Mouse (Mus musculus) frontal cortex, adult (tissue): ENCODE measurements around the gene Kcnmb4.
A peak's percentile ranks its signal among the peaks of the same experiment; 100 is the strongest.

Experiments used
- ATAC-seq: cut with Nextera tagmentation; 2 replicates; pipeline ENCODE4 v1.9.2; 2017; ENCODE audit warnings: mild to moderate bottlenecking, moderate library complexity, mixed read lengths; ENCODE audit not compliant: low TSS enrichment

Gene Kcnmb4

GRCm38 (mm10) chr10:116473759-116474549 is at the start of gene Kcnmb4:
Gene Kcnmb4 (minus strand): TSS chr10:116473878.
- peak; percentile 60 for ATAC-seq

- ATAC-seq: no peak
Measured at GRCm38 (mm10) chr10:116519588-116519987, 45.9 kb upstream of the Kcnmb4 start.

- ATAC-seq: no peak
Measured at GRCm38 (mm10) chr10:116515590-116515989, 41.9 kb upstream of the Kcnmb4 start.

- no peak for ATAC-seq
Measured at GRCm38 (mm10) chr10:116515158-116515557, 41.5 kb upstream of the Kcnmb4 start.

GRCm38 (mm10) chr10:116513254-116513635 is 39.6 kb upstream of the Kcnmb4 start:
- no peak for ATAC-seq

GRCm38 (mm10) chr10:116512521-116513253 is 39.0 kb upstream of the Kcnmb4 start:
- ATAC-seq: no peak

- ATAC-seq: no peak
Measured at GRCm38 (mm10) chr10:116505303-116506014, 31.8 kb upstream of the Kcnmb4 start.

- no peak for ATAC-seq
Measured at GRCm38 (mm10) chr10:116492768-116493167, 19.1 kb upstream of the Kcnmb4 start.

- peak; percentile 87 for ATAC-seq
Measured at GRCm38 (mm10) chr10:116486895-116487747, 13.4 kb upstream of the Kcnmb4 start.

- ATAC-seq: no peak
Measured at GRCm38 (mm10) chr10:116481917-116482316, 8.2 kb upstream of the Kcnmb4 start.

- no peak for ATAC-seq
Measured at GRCm38 (mm10) chr10:116480988-116481387, 7.3 kb upstream of the Kcnmb4 start.

GRCm38 (mm10) chr10:116476559-116476958 is 2.9 kb upstream of the Kcnmb4 start:
- no peak for ATAC-seq

- ATAC-seq: no peak
Measured at GRCm38 (mm10) chr10:116475725-116476124, 2.0 kb upstream of the Kcnmb4 start.

- peak; percentile 55 for ATAC-seq
Measured at GRCm38 (mm10) chr10:116473071-116473758, 463 bp downstream of the Kcnmb4 start.

GRCm38 (mm10) chr10:116472579-116472978 is 1.1 kb downstream of the Kcnmb4 start:
- ATAC-seq: no peak

- ATAC-seq: peak; percentile 33; the same call in 1 of the 2 replicates
Measured at GRCm38 (mm10) chr10:116470306-116470925, 3.3 kb downstream of the Kcnmb4 start.

GRCm38 (mm10) chr10:116468094-116468493 is 5.6 kb downstream of the Kcnmb4 start:
- no peak for ATAC-seq

GRCm38 (mm10) chr10:116463753-116464345 is 9.8 kb downstream of the Kcnmb4 start:
- ATAC-seq: no peak

GRCm38 (mm10) chr10:116461443-116461842 is 12.2 kb downstream of the Kcnmb4 start:
- no peak for ATAC-seq

GRCm38 (mm10) chr10:116458786-116459185 is 14.9 kb downstream of the Kcnmb4 start:
- ATAC-seq: peak; percentile 81
